Mouse (Mus musculus): Measurements from ENCODE around the gene Sae1. TPM values are rescaled to one million over a fixed set of nuclear protein-coding genes. Genes with fewer than 3 reads are reported as not detected.
A peak's percentile ranks its signal among the peaks of the same experiment; 100 is the strongest.

The Sae1 gene
- polyA plus RNA-seq, 1 experiment from 2014 or later, result 232 TPM

DNA sequence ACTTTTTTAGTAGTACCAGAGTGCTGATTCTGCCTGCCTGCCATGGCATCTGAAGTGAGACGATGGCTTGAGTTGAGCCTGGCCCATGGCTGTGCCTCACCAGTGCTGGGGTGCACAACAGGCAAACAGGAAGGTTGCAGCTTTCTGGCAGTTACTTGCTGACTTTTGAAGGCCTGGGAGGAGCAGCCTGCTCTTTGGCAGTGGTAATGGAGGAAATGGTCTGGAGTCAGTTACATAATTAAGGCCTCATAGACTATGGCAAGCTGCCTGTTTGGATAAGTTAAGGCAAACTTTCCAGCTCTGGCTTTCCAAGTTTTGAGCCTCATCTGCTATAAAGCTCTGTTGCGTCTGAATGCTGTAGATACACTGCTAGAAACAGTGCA, 17.5 kb upstream of the Sae1 start:
- Histone ChIP-seq H3K9ac (ENCODE audit: low read depth, low read length) (peak overlapping the region; percentile 37; the same call in 1 of the 2 replicates), H3K4me1 (ENCODE audit: control insufficient read depth, insufficient read depth, low read length) (peaks cover 29% of the 10 kb centered on the region), H3K4me3 (ENCODE audit: low read depth, low read length) (no peak overlapping the region), H3K9me3 (ENCODE audit: control insufficient read depth, low read length) (no peaks in the 10 kb centered on the region), H3K27ac (replicated peaks; ENCODE audit: low read depth, low read length) (peak overlapping the region; percentile 89), H3K27me3 (replicated peaks; ENCODE audit: control insufficient read depth, insufficient read depth, low read length) (no peaks in the 10 kb centered on the region), H3K4me2 (ENCODE audit: low read depth, low read length) (peak overlapping the region; percentile 35), H3K36me3 (ENCODE audit: control insufficient read depth, insufficient read depth, low read length) (no peaks in the 10 kb centered on the region; the same call in 1 of the 2 replicates)
- DNase-seq (ENCODE audit: low spot score) (peak; percentile 92), ATAC-seq (ENCODE audit: low read depth) (0 out of 2 replicates have a peak, but pooled peaks have one; percentile 4)
- 54% methylated on average over 2 of the region's 2 CpGs for WGBS

DNA sequence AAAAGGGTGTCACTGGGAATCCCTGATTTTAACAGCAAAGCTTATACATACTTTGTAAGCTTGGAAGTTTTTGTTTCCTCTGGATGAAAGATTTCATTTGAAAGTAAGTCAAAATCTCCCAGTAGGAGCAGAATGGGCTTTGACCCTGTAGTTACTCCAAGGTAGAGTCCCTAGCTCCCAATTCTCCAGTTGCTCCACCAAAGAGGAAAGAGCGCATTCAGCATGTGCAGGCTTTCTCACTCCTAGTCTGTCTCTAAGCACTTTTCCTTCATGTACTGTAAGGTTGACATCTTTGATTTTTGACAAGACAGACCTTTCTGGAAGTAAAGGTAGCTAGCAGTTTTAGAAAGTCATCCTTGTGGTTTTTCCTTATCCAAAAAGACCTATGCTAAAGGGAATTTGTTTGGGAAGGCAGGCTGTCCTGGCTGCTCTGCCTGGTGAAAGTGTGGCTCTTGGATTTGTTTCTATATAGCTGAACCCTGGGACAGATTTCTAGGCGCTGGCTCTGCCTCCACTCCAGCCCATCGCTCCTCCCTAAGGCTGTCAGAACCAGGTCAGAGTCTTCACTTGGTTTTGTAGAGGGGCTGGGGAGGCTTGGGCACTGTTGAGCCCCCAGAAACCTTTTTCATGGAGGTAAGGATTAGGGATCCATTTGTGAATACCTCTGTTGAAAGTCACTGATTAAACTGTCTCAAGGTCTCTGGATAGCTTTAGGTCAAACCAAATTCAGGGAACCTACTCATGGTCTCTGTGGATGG, 16.9 kb upstream of the Sae1 start:
- no peak for DNase-seq (ENCODE audit: low spot score)
- Histone ChIP-seq H3K4me2 (ENCODE audit: low read depth, low read length) (peak overlapping the region; percentile 35), H3K27ac (replicated peaks; ENCODE audit: low read depth, low read length) (peak overlapping the region; percentile 89), H3K4me1 (ENCODE audit: control insufficient read depth, insufficient read depth, low read length) (peaks cover 29% of the 10 kb centered on the region), H3K9me3 (ENCODE audit: control insufficient read depth, low read length) (no peaks in the 10 kb centered on the region), H3K36me3 (ENCODE audit: control insufficient read depth, insufficient read depth, low read length) (no peaks in the 10 kb centered on the region; the same call in 1 of the 2 replicates), H3K27me3 (replicated peaks; ENCODE audit: control insufficient read depth, insufficient read depth, low read length) (no peaks in the 10 kb centered on the region), H3K9ac (ENCODE audit: low read depth, low read length) (peak overlapping the region; percentile 37; the same call in 1 of the 2 replicates), H3K4me3 (ENCODE audit: low read depth, low read length) (no peak overlapping the region)
- no peak for ATAC-seq (ENCODE audit: low read depth)
- WGBS, result 76% methylated on average over 3 of the region's 3 CpGs

DNA sequence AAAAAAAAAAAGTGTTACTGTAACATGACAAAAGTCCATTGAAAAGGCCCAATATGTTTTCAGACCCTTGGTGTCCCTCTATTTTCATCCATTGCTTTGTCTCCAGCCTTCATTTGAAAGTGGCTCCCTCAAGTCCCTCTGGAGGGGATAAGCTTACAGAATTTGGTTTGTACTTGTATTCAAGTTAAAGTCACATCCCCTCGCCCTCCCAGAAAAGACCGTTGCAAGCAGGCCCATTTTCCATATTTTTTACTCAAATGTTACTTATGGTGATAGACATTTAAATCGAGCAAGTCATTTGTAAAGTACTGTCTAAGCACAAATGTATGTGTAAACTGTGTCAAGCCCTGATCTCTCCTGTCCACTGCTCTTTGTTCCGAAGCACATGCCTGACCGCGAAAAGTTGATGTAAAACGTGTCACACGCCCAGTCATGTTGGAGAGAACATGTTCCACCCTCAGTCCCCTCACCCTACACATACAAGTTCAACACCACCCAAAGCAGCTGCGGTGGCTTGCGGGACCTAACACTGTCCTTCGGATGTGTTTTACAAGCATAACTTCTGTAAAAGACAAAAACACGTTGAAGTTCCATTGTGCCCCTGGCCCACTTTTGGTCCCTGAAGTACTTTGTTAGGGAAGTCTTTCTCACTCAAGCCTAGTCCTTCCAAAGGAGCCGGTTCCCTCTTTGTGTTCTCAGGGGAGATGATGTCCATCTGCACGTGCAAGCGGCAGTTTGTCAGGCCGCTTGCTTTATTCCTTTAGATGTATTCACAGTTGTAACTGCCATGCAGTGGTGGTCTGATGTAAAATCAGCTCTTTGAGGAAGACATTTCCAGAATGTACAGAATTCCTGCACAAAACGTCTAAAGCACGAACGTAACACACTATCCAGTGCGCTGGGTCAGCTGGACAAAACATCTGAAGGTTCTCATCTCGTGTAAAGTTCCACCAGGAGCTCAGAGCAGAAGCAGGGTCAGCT, 15.7 kb upstream of the Sae1 start:
- H3K36me3 ChIP-seq (ENCODE audit: control insufficient read depth, insufficient read depth, low read length), result no peaks in the 10 kb centered on the region
- 28% methylated on average over 21 of the region's 21 CpGs for WGBS
- H3K27me3 ChIP-seq (replicated peaks; ENCODE audit: control insufficient read depth, insufficient read depth, low read length), result no peaks in the 10 kb centered on the region

DNA sequence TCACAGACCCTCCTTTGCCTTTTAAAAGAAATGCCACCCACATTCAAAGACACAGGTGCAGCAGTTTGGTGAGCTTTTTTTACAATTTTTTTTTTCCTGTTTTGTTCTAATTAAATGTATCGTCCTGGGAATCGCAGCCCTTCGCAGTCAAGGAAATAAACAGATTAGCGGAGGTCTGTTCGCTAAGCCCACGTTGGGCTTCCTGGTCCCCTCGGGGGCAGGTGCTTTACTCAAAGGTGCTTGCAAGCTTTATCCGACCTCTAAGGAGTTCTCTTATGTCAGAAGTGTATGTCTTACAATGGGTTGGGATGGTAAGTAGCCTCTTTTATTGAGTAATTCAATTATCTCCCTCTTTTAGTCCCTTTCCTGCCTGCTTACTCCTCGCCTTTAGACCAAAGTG, 14.8 kb upstream of the Sae1 start:
- Histone ChIP-seq H3K27ac (replicated peaks; ENCODE audit: low read depth, low read length) (peak overlapping the region; percentile 100), H3K9ac (ENCODE audit: low read depth, low read length) (peak overlapping the region; percentile 100), H3K4me2 (ENCODE audit: low read depth, low read length) (peak overlapping the region; percentile 74), H3K9me3 (ENCODE audit: control insufficient read depth, low read length) (no peaks in the 10 kb centered on the region), H3K27me3 (replicated peaks; ENCODE audit: control insufficient read depth, insufficient read depth, low read length) (no peaks in the 10 kb centered on the region), H3K36me3 (ENCODE audit: control insufficient read depth, insufficient read depth, low read length) (no peaks in the 10 kb centered on the region), H3K4me1 (ENCODE audit: control insufficient read depth, insufficient read depth, low read length) (peaks cover 29% of the 10 kb centered on the region), H3K4me3 (ENCODE audit: low read depth, low read length) (peak overlapping the region; percentile 88)
- ATAC-seq (ENCODE audit: low read depth), result no peak
- peak; percentile 43 for DNase-seq (ENCODE audit: low spot score)
- 2% methylated on average over 9 of the region's 9 CpGs for WGBS

More for the DNA sequence above, 15.7 kb upstream of the Sae1 start:
- ATAC-seq (ENCODE audit: low read depth) (no peak), DNase-seq (ENCODE audit: low spot score) (peak; percentile 59)
- H3K4me2 ChIP-seq (ENCODE audit: low read depth, low read length), result peak overlapping the region; percentile 74
- peak overlapping the region; percentile 100 for H3K9ac ChIP-seq (ENCODE audit: low read depth, low read length)
- H3K4me3 ChIP-seq (ENCODE audit: low read depth, low read length), result peak overlapping the region; percentile 88
- peak overlapping the region; percentile 100 for H3K27ac ChIP-seq (replicated peaks; ENCODE audit: low read depth, low read length)
- no peaks in the 10 kb centered on the region for H3K9me3 ChIP-seq (ENCODE audit: control insufficient read depth, low read length)
- H3K4me1 ChIP-seq (ENCODE audit: control insufficient read depth, insufficient read depth, low read length), result peaks cover 29% of the 10 kb centered on the region

DNA sequence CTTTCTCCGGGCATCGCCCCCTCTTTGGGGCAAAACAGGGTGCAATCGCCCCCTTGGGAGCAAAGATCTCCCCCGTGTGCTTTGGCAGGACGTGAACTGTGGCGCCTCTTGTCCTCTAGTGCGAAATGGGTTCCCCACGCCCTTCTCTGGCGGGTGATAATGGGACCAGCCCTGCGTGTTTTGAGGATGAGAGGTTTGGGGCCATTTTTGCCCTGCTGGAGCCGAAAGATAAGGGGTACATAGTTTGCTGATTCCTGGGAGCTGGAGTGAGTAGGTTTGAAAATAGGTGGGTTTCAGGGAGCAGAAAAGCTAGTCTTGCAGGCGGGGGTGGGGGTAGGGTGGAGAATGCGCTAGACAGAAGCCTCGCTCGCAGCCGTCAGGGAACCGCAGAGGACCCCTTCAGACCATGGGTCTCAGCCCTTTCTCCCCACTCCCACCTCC, 14.4 kb upstream of the Sae1 start:
- Histone ChIP-seq H3K27ac (replicated peaks; ENCODE audit: low read depth, low read length) (peak overlapping the region; percentile 100), H3K4me1 (ENCODE audit: control insufficient read depth, insufficient read depth, low read length) (peaks cover 29% of the 10 kb centered on the region), H3K4me2 (ENCODE audit: low read depth, low read length) (peak overlapping the region; percentile 74), H3K4me3 (ENCODE audit: low read depth, low read length) (peak overlapping the region; percentile 88), H3K27me3 (replicated peaks; ENCODE audit: control insufficient read depth, insufficient read depth, low read length) (no peaks in the 10 kb centered on the region), H3K9me3 (ENCODE audit: control insufficient read depth, low read length) (no peaks in the 10 kb centered on the region), H3K9ac (ENCODE audit: low read depth, low read length) (peak overlapping the region; percentile 100), H3K36me3 (ENCODE audit: control insufficient read depth, insufficient read depth, low read length) (no peaks in the 10 kb centered on the region)
- 0% methylated on average over 17 of the region's 17 CpGs for WGBS
- DNase-seq (ENCODE audit: low spot score), result peak; percentile 40
- no peak for ATAC-seq (ENCODE audit: low read depth)

DNA sequence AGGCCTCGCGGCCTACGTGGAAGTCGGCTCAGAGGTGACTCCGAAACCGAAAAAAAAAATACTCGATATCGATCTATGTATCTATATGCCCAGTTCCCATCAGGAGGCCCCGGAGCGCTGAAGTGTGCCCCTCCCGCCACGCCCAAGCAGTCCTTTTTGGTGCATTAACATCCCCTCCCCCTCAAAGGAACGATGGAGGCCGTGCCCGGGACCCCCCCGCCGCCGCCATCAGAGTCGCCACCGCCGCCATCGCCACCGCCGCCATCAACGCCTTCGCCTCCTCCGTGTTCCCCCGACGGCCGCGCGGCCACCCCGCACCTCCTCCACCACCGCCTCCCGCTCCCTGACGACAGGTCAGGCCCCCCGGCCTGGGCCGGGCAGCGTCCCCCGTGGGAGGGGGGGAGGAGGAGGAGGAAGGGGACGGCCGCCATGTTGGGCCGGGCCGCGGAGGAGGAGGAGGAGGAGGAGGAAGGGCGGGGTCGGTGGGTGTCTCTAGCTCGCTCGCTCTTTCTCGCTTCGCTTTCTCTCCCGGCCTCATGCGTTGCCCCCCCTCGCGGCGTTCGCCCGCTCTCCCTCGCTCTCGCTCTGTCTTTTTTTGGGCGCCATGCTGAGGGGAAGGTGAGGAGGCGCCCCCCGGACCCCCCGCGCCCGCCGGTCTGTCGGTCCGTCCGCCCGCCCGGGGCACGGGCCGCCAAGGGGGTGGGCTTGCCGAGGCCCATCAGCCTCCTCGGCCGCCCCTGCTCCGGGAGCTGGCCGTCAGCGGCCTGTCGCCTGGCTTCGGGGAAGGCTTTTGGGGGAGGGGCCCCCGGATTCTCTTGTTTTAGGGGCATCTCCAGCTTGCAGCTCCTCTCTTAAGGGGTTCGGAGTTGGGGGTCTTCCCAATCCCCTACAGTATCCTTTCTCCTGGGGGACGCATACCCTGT, 13.3 kb upstream of the Sae1 start, which contains the start of gene Zc3h4:
Gene Zc3h4 (plus strand): TSS at position 222 of the 923 bp plus-strand sequence.
- peak; percentile 28 for ATAC-seq (ENCODE audit: low read depth)
- Histone ChIP-seq H3K4me2 (ENCODE audit: low read depth, low read length) (peak within 1 kb of the TSS; percentile 74), H3K27me3 (replicated peaks; ENCODE audit: control insufficient read depth, insufficient read depth, low read length) (no peaks in the 10 kb centered on the region), H3K4me3 (ENCODE audit: low read depth, low read length) (peak within 1 kb of the TSS; percentile 88), H3K9me3 (ENCODE audit: control insufficient read depth, low read length) (no peaks in the 10 kb centered on the region), H3K27ac (replicated peaks; ENCODE audit: low read depth, low read length) (peak within 1 kb of the TSS; percentile 100), H3K4me1 (ENCODE audit: control insufficient read depth, insufficient read depth, low read length) (peaks cover 25% of the 10 kb centered on the region), H3K36me3 (ENCODE audit: control insufficient read depth, insufficient read depth, low read length) (no peaks in the 10 kb centered on the region), H3K9ac (ENCODE audit: low read depth, low read length) (peak within 1 kb of the TSS; percentile 100)
- under 1% methylated on average over 29 of the region's 85 CpGs for WGBS
- peak; percentile 96 for DNase-seq (ENCODE audit: low spot score)

DNA sequence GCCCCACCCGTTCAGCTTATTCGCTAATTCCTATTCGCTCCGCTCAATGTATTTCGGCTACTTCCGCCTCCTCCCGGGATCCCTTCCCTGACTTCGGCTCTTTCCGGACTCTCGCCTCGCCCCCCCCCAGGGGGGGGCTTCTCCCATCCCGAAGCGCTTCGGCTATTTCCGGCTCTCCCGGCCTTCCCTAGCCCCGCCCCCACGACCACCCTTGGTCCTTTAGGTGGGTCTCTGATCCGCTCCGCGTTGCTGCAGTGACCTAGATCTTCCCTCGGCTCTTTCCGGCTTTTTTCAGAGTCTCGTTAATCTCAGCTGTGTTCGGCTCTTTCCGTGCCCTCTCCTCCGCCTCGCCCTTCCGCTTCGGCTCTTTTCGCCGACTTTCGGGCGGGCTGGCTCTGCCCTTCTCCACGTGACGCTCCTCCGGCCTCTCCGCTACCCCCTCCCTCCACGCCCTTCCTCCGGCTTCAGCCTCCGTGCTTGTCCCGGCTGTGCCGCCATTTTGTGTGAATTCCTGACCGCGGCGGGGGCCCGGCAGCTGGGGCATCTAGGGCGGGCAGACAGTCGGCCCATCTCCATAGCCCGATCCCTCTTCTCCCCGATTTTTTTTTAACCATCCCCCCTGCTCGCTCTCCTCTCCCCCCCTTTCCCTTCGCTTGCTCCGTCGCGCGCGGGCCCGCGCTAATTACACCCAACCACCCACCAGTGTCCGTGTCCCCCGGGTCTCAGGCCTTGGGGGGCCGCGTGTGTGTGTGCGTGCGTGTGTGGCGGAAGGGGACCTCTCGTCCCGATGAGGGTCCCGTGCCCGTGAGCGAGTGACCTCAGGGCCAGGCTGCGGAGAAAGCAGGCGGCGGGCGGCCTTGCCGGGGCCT, 12.4 kb upstream of the Sae1 start:
- Histone ChIP-seq H3K4me2 (ENCODE audit: low read depth, low read length) (peak overlapping the region; percentile 74), H3K9me3 (ENCODE audit: control insufficient read depth, low read length) (no peaks in the 10 kb centered on the region), H3K27me3 (replicated peaks; ENCODE audit: control insufficient read depth, insufficient read depth, low read length) (no peaks in the 10 kb centered on the region), H3K27ac (replicated peaks; ENCODE audit: low read depth, low read length) (peak overlapping the region; percentile 100), H3K4me1 (ENCODE audit: control insufficient read depth, insufficient read depth, low read length) (peaks cover 16% of the 10 kb centered on the region), H3K9ac (ENCODE audit: low read depth, low read length) (peak overlapping the region; percentile 100), H3K36me3 (ENCODE audit: control insufficient read depth, insufficient read depth, low read length) (no peaks in the 10 kb centered on the region), H3K4me3 (ENCODE audit: low read depth, low read length) (peak overlapping the region; percentile 88)
- under 1% methylated on average over 76 of the region's 77 CpGs for WGBS
- DNase-seq (ENCODE audit: low spot score), result peak; percentile 99
- peak; percentile 94 for ATAC-seq (ENCODE audit: low read depth)

All from embryonic facial prominence, embryonic 14.5 days (tissue).